Mouse (Mus musculus) ES-E14 (cell line): Measurements from ENCODE around the gene AI467606. TPM values are rescaled to one million over a fixed set of nuclear protein-coding genes. Genes with fewer than 3 reads are reported as not detected.

Experiments used
- DNase-seq: peaks from one replicate; pipeline ENCODE4 v3.0.0-alpha.2; 2013; ENCODE audit warnings: low read depth, low spot score
- H3K27ac ChIP-seq: 2 replicates; pipeline ENCODE4 v1.5.1; 2012; ENCODE audit warnings: low read depth, mild to moderate bottlenecking, low read length, moderate library complexity, mixed read lengths; ENCODE audit not compliant: poor library complexity, insufficient read depth, severe bottlenecking
- H3K36me3 ChIP-seq: 2 replicates; pipeline ENCODE4 v1.6.1; 2012; ENCODE audit warnings: mild to moderate bottlenecking, low read length, moderate library complexity, mixed read lengths; ENCODE audit not compliant: control insufficient read depth, poor library complexity, insufficient read depth, severe bottlenecking
- H3K4me1 ChIP-seq, 2 experiments: fragments of 150-350 bp in 1 of 2; sonication (generic) in 1 of 2; 2 replicates each; pipeline ENCODE4 v1.6.1; 2012; ENCODE audit warnings: low read length in 2 of 2, mild to moderate bottlenecking in 1 of 2, mixed read lengths in 1 of 2; ENCODE audit not compliant: control insufficient read depth in 2 of 2, insufficient read depth in 2 of 2, poor library complexity in 1 of 2
- H3K4me3 ChIP-seq, 2 experiments: fragments of 150-350 bp in 1 of 2; sonication (generic) in 1 of 2; 2 replicates each; pipeline ENCODE4 v1.5.1; 2012; ENCODE audit warnings: low read length in 2 of 2, low read depth in 1 of 2, mild to moderate bottlenecking in 1 of 2, mixed read lengths in 1 of 2; ENCODE audit not compliant: insufficient read depth in 1 of 2, poor library complexity in 1 of 2, severe bottlenecking in 1 of 2
- H3K9ac ChIP-seq: 2 replicates; pipeline ENCODE4 v1.6.1; 2012; ENCODE audit warnings: low read depth, mild to moderate bottlenecking, low read length, mixed read lengths; ENCODE audit not compliant: poor library complexity, insufficient read depth, severe bottlenecking
- H3K9me3 ChIP-seq: fragments of 150-350 bp; sonication (generic); 2 replicates; pipeline ENCODE4 v1.6.1; 2012; ENCODE audit warnings: low read depth, mild to moderate bottlenecking, low read length; ENCODE audit not compliant: control insufficient read depth, insufficient read depth
- CHD2 ChIP-seq: IDR thresholded peaks from 2 replicates; pipeline ENCODE4 v1.6.1; 2014; ENCODE audit warnings: mild to moderate bottlenecking, low read depth, low read length, inconsistent platforms
- HCFC1 ChIP-seq: IDR thresholded peaks from 2 replicates; pipeline ENCODE4 v1.6.1; 2012; ENCODE audit warnings: low read length, inconsistent platforms, borderline replicate concordance; ENCODE audit not compliant: insufficient read depth
- MAFK ChIP-seq: IDR thresholded peaks from 2 replicates; pipeline ENCODE4 v1.6.1; 2014; ENCODE audit warnings: mild to moderate bottlenecking, low read depth, low read length, inconsistent platforms; ENCODE audit not compliant: insufficient read depth
- ZC3H11A ChIP-seq: IDR thresholded peaks from 2 replicates; pipeline ENCODE4 v1.6.1; 2012; ENCODE audit warnings: low read depth, mild to moderate bottlenecking, inconsistent platforms, low read length, borderline replicate concordance
- ZNF384 ChIP-seq: IDR thresholded peaks from 2 replicates; pipeline ENCODE4 v1.6.1; 2012; ENCODE audit warnings: low read depth, low read length, inconsistent platforms
- in situ Hi-C, 2 experiments: fragments of 600-800 bp; cut with MboI; formaldehyde crosslinking; loops; one replicate each; pipeline ENCODE4 v1.15.1; 2025; ENCODE audit warnings: low sequenced_read_pairs in 2 of 2, inconsistent platforms in 1 of 2; ENCODE audit not compliant: unreplicated experiment in 2 of 2
- total RNA-seq: library from RNA; depleted of rRNA; stranded (reverse); fragments of 300-350 nt; gene quantifications from 2 replicates; pipeline ENCODE4 v1.2.3, GENCODE M21; 2012

Gene AI467606
- total RNA-seq, 1 experiment: 13.5 TPM

GRCm38 (mm10) chr7:127129638-127130037 is 38.5 kb downstream of the AI467606 start:
- H3K27ac ChIP-seq: no peak overlapping the region
- TF ChIP-seq ZNF384 (no peak), ZC3H11A (peak; percentile 2; the same call in 1 of the 2 replicates)
- H3K9me3 ChIP-seq: no peaks in the 10 kb centered on the region
- peaks cover 0 to 3% of the 10 kb centered on the region in 2 experiments; a peak in 1 of 4 replicates for H3K4me1 ChIP-seq
- no peak for DNase-seq
- in situ Hi-C loops: no loop called here
- no peak overlapping the region for H3K4me3 ChIP-seq
- no peak overlapping the region for H3K9ac ChIP-seq
- no peaks in the 10 kb centered on the region for H3K36me3 ChIP-seq

GRCm38 (mm10) chr7:127133125-127133524 is 42.0 kb downstream of the AI467606 start:
- H3K9me3 ChIP-seq: no peaks in the 10 kb centered on the region
- no peak overlapping the region for H3K4me3 ChIP-seq
- TF ChIP-seq CHD2: no peak
- TF ChIP-seq MAFK: no peak
- TF ChIP-seq ZC3H11A: no peak
- no peak for TF ChIP-seq HCFC1
- no peak for TF ChIP-seq ZNF384
- no peak overlapping the region for H3K27ac ChIP-seq
- DNase-seq: no peak
- in situ Hi-C loops: no loop called here
- no peaks in the 10 kb centered on the region for H3K36me3 ChIP-seq
- H3K4me1 ChIP-seq: peaks cover 1 to 18% of the 10 kb centered on the region in 2 experiments; a peak in 3 of 4 replicates
- H3K9ac ChIP-seq: no peak overlapping the region

- H3K4me1 ChIP-seq: peaks cover 1 to 20% of the 10 kb centered on the region in 2 experiments; a peak in 3 of 4 replicates
- no peak for TF ChIP-seq HCFC1
- TF ChIP-seq CHD2: no peak
- TF ChIP-seq ZNF384: no peak
- no peak for TF ChIP-seq ZC3H11A
- no peak for TF ChIP-seq MAFK
- no peaks in the 10 kb centered on the region for H3K36me3 ChIP-seq
- no peak for DNase-seq
- in situ Hi-C loops: no loop called here
- H3K9ac ChIP-seq: no peak overlapping the region
- no peaks in the 10 kb centered on the region for H3K9me3 ChIP-seq
- H3K27ac ChIP-seq: no peak overlapping the region
- H3K4me3 ChIP-seq: no peak overlapping the region
These were observed 43.8 kb downstream of the AI467606 start for GRCm38 (mm10) chr7:127134821-127135447.

GRCm38 (mm10) chr7:127136181-127137071 is 45.3 kb downstream of the AI467606 start:
- H3K4me3 ChIP-seq: 0 out of 4 replicates have a peak overlapping the region, but pooled peaks of 1 of the 2 experiments have one; percentile 26
- no peak for TF ChIP-seq HCFC1
- no peak for TF ChIP-seq MAFK
- TF ChIP-seq CHD2: no peak
- TF ChIP-seq ZNF384: no peak
- in situ Hi-C loops: no loop called here
- peaks cover 3 to 29% of the 10 kb centered on the region in 2 experiments; a peak in 3 of 4 replicates for H3K4me1 ChIP-seq
- H3K27ac ChIP-seq: no peak overlapping the region
- no peaks in the 10 kb centered on the region for H3K9me3 ChIP-seq
- no peaks in the 10 kb centered on the region for H3K36me3 ChIP-seq
- no peak for DNase-seq
- H3K9ac ChIP-seq: no peak overlapping the region; the same call in 1 of the 2 replicates
